ENCODE assay signal across 14 mouse cellular contexts in genomic region chr12:79493481-79493880, GRCm38 (mm10).
"Had no signal": no experiment of that assay in that cellular context is flagged by ENCODE, and none has a peak within 500 bp of the region (broad histone marks: within the 10 kb centered on the region; RNA-seq: fewer than 3 reads in every experiment).

No protein-coding gene starts in this region.

- H3K27me3 ChIP-seq: limb, embryonic 15.5 days; midbrain, embryonic 12.5 days had no signal

- H3K9me3 ChIP-seq: limb, embryonic 15.5 days; midbrain, embryonic 12.5 days had no signal

- H3K36me3 ChIP-seq: limb, embryonic 15.5 days; midbrain, embryonic 12.5 days had no signal

- ATAC-seq: liver, postnatal 0 days had no signal

- H3K27ac ChIP-seq: limb, embryonic 15.5 days; liver, embryonic 14.5 days; midbrain, embryonic 12.5 days had no signal

- H3K4me3 ChIP-seq: limb, embryonic 15.5 days; midbrain, embryonic 12.5 days had no signal

- H3K4me1 ChIP-seq: midbrain, embryonic 12.5 days had no signal

- H3K4me2 ChIP-seq: limb, embryonic 15.5 days; liver, embryonic 11.5 days; lung, embryonic 14.5 days; midbrain, embryonic 12.5 days had no signal

- H3K9ac ChIP-seq: limb, embryonic 15.5 days; liver, embryonic 14.5 days; liver, postnatal 0 days; lung, embryonic 14.5 days; midbrain, embryonic 12.5 days had no signal

- DNase-seq: kidney, adult 18-20 months; kidney, adult 9 months; kidney, postnatal 14 days; kidney, postnatal 4 days; liver, postnatal 0 days; lung, embryonic 14.5 days; lung, postnatal 10 days; lung, postnatal 4 days; thymus, adult 18-20 months; thymus, postnatal 36 days had no signal
